Mouse (Mus musculus): ENCODE data around the gene Eppin.

Gene Eppin

GRCm38 (mm10) chr2:164560106-164560505 is 33.3 kb downstream of the Eppin start:
- no peak for DNase-seq (ENCODE audit: low spot score in 2 of 2)

- DNase-seq (ENCODE audit: low spot score in 2 of 2) = no peak
Measured at GRCm38 (mm10) chr2:164558991-164559645, 34.3 kb downstream of the Eppin start.

GRCm38 (mm10) chr2:164558426-164558825 is 35.0 kb downstream of the Eppin start:
- DNase-seq (ENCODE audit: low spot score in 2 of 2) = peak; percentile 49 to 70

GRCm38 (mm10) chr2:164551502-164551901 is 41.9 kb downstream of the Eppin start:
- no peak for DNase-seq (ENCODE audit: low spot score in 2 of 2)

- no peak for DNase-seq (ENCODE audit: low spot score in 2 of 2)
Measured at GRCm38 (mm10) chr2:164550895-164551269, 42.5 kb downstream of the Eppin start.

- DNase-seq (ENCODE audit: low spot score in 2 of 2) = peak; percentile 46 to 54
Measured at GRCm38 (mm10) chr2:164549963-164550894, 43.2 kb downstream of the Eppin start.

GRCm38 (mm10) chr2:164549338-164549737 is 44.1 kb downstream of the Eppin start:
- DNase-seq (ENCODE audit: low spot score in 2 of 2) = no peak

- DNase-seq (ENCODE audit: low spot score in 2 of 2) = no peak
Measured at GRCm38 (mm10) chr2:164544454-164545097, 48.8 kb downstream of the Eppin start.

GRCm38 (mm10) chr2:164543745-164544144 is 49.6 kb downstream of the Eppin start:
- DNase-seq (ENCODE audit: low spot score in 2 of 2) = no peak

GRCm38 (mm10) chr2:164542598-164542997 is 50.8 kb downstream of the Eppin start:
- DNase-seq (ENCODE audit: low spot score in 2 of 2) = no peak

- DNase-seq (ENCODE audit: low spot score in 2 of 2) = peak; percentile 55 to 69
Measured at GRCm38 (mm10) chr2:164542132-164542531, 51.3 kb downstream of the Eppin start.

- no peak for DNase-seq (ENCODE audit: low spot score in 2 of 2)
Measured at GRCm38 (mm10) chr2:164540652-164541427, 52.6 kb downstream of the Eppin start.
